Mouse (Mus musculus) thymus, adult 2 months (tissue): ENCODE measurements around the gene Defb23. TPM values are rescaled to one million over a fixed set of nuclear protein-coding genes. Genes with fewer than 3 reads are reported as not detected.

Source experiments
- DNase-seq: peaks from one replicate; pipeline ENCODE4 v3.0.0; 2021
- H3K27ac ChIP-seq: fragments of 200-500 bp; 2 replicates; pipeline ENCODE4 v1.5.1; 2012; ENCODE audit warnings: low read length, control low read depth; ENCODE audit not compliant: control insufficient read depth, insufficient read depth
- H3K27me3 ChIP-seq: fragments of 200-500 bp; 2 replicates; pipeline ENCODE4 v1.6.1; 2012; ENCODE audit warnings: mild to moderate bottlenecking, low read length, moderate library complexity, mixed read lengths; ENCODE audit not compliant: control insufficient read depth, insufficient read depth
- H3K36me3 ChIP-seq: fragments of 200-500 bp; 2 replicates; pipeline ENCODE4 v1.6.1; 2012; ENCODE audit warnings: mild to moderate bottlenecking, low read length, moderate library complexity; ENCODE audit not compliant: control insufficient read depth, insufficient read depth
- H3K4me1 ChIP-seq: fragments of 200-500 bp; replicated peaks from 2 replicates; pipeline ENCODE4 v1.6.1; 2012; ENCODE audit warnings: low read length; ENCODE audit not compliant: control insufficient read depth, insufficient read depth
- H3K4me3 ChIP-seq: fragments of 200-500 bp; 2 replicates; pipeline ENCODE4 v1.5.1; 2012; ENCODE audit warnings: mild to moderate bottlenecking, low read length, control low read depth, moderate library complexity; ENCODE audit not compliant: control insufficient read depth, insufficient read depth
- CTCF ChIP-seq: fragments of 200-500 bp; IDR thresholded peaks from 2 replicates; pipeline ENCODE4 v1.5.1; 2012; ENCODE audit warnings: mild to moderate bottlenecking, control low read depth, low read length, moderate library complexity, borderline replicate concordance; ENCODE audit not compliant: control insufficient read depth, poor library complexity, insufficient read depth; ENCODE audit errors: extremely low read depth
- POLR2A ChIP-seq: fragments of 200-500 bp; IDR thresholded peaks from 2 replicates; pipeline ENCODE4 v1.6.1; 2012; ENCODE audit warnings: mild to moderate bottlenecking, low read length, control low read depth, moderate library complexity; ENCODE audit not compliant: control insufficient read depth, poor library complexity, insufficient read depth; ENCODE audit errors: extremely low read depth
- WGBS: fragments of 180-500 bp; shearing (Covaris S2); methylation state at CpG from one replicate; pipeline ENCODE4 v1.1.7; 2018; 5-methylcytosine and 5-hydroxymethylcytosine counted together
- polyA plus RNA-seq: library from polyadenylated mRNA; depleted of rRNA; stranded (reverse); fragments of >200 nt; gene quantifications from 2 replicates; pipeline ENCODE4 v1.2.3, GENCODE M21; 2012

Defb23 gene
- polyA plus RNA-seq, 1 experiment = not detected

- peaks cover 7% of the 10 kb centered on the region for H3K27me3 ChIP-seq
- H3K4me1 ChIP-seq = peaks cover 8% of the 10 kb centered on the region; the same call in 1 of the 2 replicates
- TF ChIP-seq POLR2A (no peak), CTCF (no peak)
- peak within 1 kb of the TSS; percentile 66 for H3K4me3 ChIP-seq
- 70% methylated on average over 4 of the region's 4 CpGs for WGBS
- no peak for DNase-seq
- no peak within 1 kb of the TSS for H3K27ac ChIP-seq
- H3K36me3 ChIP-seq = no peaks in the 10 kb centered on the region
Measured at GRCm38 (mm10) chr2:152415287-152415686, 49.1 kb downstream of the Defb23 start, which contains the start of gene 6820408C15Rik. Gene 6820408C15Rik, plus strand, starts transcription at chr2:152415587.

GRCm38 (mm10) chr2:152414591-152415165 lies 49.7 kb downstream of the Defb23 start, which contains the start of gene Zcchc3:
Gene Zcchc3, minus strand, starts transcription at chr2:152415027.
- DNase-seq = peak; percentile 25
- H3K4me1 ChIP-seq = peaks cover 8% of the 10 kb centered on the region; the same call in 1 of the 2 replicates
- no peak within 1 kb of the TSS for H3K27ac ChIP-seq
- H3K36me3 ChIP-seq = no peaks in the 10 kb centered on the region
- H3K27me3 ChIP-seq = peaks cover 7% of the 10 kb centered on the region
- 1% methylated on average over 65 of the region's 65 CpGs for WGBS
- TF ChIP-seq POLR2A (no peak), CTCF (no peak)
- H3K4me3 ChIP-seq = peak within 1 kb of the TSS; percentile 66

- no peak for DNase-seq
- WGBS = 15% methylated on average over 86 of the region's 86 CpGs
- Histone ChIP-seq H3K27ac (no peak overlapping the region), H3K4me1 (peaks cover 8% of the 10 kb centered on the region; the same call in 1 of the 2 replicates), H3K27me3 (peaks cover 7% of the 10 kb centered on the region), H3K4me3 (peak overlapping the region; percentile 66), H3K36me3 (no peaks in the 10 kb centered on the region)
- TF ChIP-seq CTCF (no peak), POLR2A (no peak)
Measured at GRCm38 (mm10) chr2:152413765-152414584, 50.4 kb downstream of the Defb23 start.

GRCm38 (mm10) chr2:152413158-152413764 lies 51.2 kb downstream of the Defb23 start:
- Histone ChIP-seq H3K36me3 (no peaks in the 10 kb centered on the region), H3K27me3 (peaks cover 7% of the 10 kb centered on the region), H3K4me1 (peaks cover 8% of the 10 kb centered on the region; the same call in 1 of the 2 replicates), H3K27ac (no peak overlapping the region), H3K4me3 (no peak overlapping the region)
- TF ChIP-seq POLR2A = no peak
- TF ChIP-seq CTCF = no peak
- no peak for DNase-seq
- 80% methylated on average over 21 of the region's 21 CpGs for WGBS

- Histone ChIP-seq H3K27ac (no peak overlapping the region), H3K36me3 (no peaks in the 10 kb centered on the region), H3K4me1 (peaks cover 8% of the 10 kb centered on the region; the same call in 1 of the 2 replicates), H3K4me3 (no peak overlapping the region), H3K27me3 (peaks cover 7% of the 10 kb centered on the region)
- TF ChIP-seq CTCF (no peak), POLR2A (no peak)
- 91% methylated on average over 15 of the region's 15 CpGs for WGBS
- no peak for DNase-seq
Measured at GRCm38 (mm10) chr2:152412526-152413157, 51.8 kb downstream of the Defb23 start.

GRCm38 (mm10) chr2:152411471-152411870 lies 52.9 kb downstream of the Defb23 start:
- no peak for DNase-seq
- H3K27ac ChIP-seq = no peak overlapping the region
- H3K27me3 ChIP-seq = peaks cover 7% of the 10 kb centered on the region
- TF ChIP-seq POLR2A (no peak), CTCF (no peak)
- H3K4me1 ChIP-seq = peaks cover 8% of the 10 kb centered on the region; the same call in 1 of the 2 replicates
- 91% methylated on average over 7 of the region's 7 CpGs for WGBS
- no peaks in the 10 kb centered on the region for H3K36me3 ChIP-seq
- H3K4me3 ChIP-seq = no peak overlapping the region
